Mouse (Mus musculus): ENCODE data around the gene Mcam.

The Mcam gene

GRCm38 (mm10) chr9:44134101-44134850, at the start of gene Mcam:
Gene Mcam (plus strand): TSS chr9:44134469.
- DNase-seq, result peak; percentile 83 to 89

- peak; percentile 98 for DNase-seq
Measured at GRCm38 (mm10) chr9:44084659-44085229, 49.5 kb upstream of the Mcam start.

DNA sequence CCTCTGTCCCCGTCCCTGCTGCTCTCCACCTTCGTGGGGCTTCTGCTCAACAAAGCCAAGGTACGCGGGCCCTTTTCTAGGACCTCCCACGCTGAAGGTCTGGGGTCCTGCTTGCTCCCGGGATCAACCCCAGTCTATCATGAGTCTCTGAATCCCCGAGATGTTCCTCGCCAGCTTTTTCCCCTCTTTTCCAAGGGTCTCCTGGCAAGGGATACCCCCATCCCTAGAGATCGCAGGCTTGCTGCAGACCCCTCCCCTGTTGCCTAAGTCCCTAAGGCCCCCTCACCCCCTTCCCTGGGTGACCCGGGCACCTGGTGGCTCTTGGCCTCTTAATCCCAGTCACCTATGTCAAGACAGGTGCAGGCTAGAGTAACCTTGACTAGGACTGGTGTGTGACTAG, 49.0 kb upstream of the Mcam start:
- no peak for DNase-seq

DNA sequence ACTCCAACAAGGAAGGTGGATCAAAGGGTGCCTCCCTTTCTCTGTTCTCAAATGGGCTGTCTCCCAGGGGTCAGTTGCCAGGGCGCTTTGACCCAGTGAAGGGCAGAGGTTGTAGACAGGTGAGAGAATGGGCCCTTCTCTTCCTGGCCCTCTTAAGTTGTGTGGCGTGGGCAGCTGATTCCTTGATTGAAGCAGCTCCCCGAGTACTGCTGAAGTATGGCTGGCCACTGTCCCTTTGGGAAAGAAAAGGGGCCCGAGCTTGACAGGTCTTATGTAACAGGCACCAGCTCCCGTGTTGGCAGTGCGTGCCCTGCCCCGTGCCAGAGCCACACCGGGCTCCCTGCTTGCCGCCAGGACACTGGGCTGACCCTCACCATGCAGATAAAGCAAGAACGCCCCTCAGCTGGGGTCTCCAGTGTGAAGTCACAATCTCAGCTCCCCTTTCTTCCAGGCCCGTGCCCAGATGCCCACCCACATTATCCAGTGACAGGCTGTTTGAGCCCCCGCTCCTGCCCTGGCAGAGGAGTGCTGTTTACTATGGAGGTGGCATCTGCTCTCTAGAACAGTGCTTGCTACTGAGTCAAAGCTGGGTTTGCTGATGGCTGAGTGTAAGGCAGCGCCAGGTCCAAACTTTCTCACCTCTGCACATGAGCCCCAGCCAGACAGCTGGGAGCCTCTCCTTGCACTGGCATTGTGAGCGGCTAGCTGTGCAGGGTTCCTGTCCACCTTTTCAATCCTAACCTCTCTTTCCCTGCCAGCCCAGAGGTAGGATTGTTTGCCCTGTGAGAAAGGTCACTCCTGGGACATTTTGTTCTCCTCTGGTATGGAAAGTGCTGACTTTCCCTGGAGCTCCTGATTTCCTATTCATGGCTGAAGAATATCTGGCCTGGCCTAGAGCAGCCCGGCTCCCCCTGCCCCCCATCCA, 48.3 kb upstream of the Mcam start:
- DNase-seq, result no peak

DNA sequence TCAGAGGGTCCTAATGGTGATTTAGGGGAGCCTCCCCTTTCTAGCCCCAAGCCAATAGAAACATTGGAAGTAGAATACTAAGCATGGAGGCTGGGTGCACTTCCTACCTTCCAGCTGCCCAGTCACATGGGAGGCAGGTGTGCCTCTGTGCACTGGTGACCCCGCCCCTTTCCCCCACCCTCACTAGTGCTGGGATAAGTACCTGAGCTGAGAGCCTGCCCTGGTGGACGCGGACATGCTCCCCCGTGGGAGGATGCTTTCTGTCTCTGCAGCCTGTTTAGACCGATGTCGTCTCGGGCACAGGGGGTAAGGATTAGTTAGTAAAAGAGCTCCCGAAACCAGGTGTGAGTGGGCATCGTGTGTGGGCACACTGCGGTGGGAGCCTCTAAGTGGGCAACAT, 47.3 kb upstream of the Mcam start:
- DNase-seq, result peak; percentile 28 to 50

DNA sequence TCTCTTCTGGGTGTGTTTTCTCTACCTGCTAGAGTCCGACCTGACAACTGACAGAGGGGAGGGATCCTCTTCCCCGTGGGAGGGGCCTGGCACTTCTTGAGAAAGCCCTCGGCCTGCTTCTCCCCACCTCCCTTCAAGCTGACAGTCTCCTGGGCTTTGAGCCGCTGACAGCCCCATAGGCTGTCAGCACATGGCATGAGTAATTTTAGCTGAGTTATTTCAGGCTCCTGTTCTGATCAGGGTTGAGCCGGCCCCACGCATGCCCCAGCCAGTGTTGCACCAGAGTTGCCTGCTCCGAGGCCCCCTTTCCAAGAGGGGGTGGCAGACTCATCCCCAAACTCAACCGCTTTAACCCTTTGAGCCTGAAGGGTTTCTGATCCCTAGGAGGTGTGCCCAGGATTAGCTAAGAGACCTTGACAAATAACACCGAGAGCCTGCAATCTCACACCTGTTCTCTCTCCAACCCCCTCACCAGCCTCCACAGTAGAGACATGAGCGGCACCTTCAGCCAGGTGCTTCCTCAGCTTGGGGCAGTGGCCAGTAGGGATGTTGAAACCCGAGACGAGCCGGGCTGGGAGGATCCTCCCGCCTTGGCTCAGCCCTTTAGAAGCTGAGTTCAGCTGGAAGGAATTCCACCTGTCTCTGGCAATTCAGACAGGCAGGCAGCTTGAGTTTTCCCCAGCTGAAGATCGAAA, 46.4 kb upstream of the Mcam start:
- DNase-seq, result peak; percentile 35 to 71

GRCm38 (mm10) chr9:44088877-44089608, 45.2 kb upstream of the Mcam start:
- DNase-seq, result no peak

DNA sequence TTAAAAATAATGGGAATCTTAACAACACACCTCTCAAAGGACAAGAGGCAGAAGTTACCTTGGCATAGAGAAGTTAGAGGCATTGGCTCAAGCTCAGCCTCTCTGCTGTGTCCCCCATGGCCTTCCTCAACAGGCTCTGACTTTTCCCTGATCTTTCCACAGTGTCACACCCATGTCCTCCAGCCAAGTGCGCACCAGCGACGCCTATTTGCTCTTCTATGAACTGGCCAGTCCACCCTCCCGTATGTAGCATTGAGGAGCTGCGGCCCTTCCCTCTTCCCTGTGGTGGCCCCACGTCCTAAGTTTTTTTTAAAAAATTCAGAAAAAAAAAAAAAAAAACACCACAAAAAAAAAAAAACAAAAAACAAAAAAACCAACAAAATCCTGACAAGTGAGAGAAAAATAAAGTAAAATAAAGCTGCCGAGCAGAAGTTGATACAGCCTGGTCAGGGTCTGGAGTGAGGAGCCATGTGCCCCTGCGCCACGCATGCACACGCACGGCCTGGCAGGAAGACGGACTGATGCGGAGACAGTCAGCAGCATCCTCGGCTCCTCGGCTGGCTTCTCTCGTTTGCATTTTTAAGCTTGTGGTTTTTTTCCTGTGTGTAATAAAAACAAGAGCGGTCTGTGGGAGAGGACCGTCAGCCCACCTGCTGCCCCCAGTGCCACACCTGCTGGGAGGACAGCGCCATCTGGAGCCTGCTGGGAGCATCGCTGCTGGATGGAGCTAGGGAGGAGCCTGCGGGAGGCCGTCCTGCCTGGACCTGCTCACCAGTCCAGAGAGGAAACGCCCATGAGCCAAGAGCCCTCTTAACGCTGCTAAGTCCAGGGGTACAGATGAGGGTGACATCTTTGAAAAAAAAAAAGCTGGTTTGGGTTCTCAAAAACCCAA, 40.4 kb upstream of the Mcam start:
- DNase-seq, result peak; percentile 91 to 92

DNA sequence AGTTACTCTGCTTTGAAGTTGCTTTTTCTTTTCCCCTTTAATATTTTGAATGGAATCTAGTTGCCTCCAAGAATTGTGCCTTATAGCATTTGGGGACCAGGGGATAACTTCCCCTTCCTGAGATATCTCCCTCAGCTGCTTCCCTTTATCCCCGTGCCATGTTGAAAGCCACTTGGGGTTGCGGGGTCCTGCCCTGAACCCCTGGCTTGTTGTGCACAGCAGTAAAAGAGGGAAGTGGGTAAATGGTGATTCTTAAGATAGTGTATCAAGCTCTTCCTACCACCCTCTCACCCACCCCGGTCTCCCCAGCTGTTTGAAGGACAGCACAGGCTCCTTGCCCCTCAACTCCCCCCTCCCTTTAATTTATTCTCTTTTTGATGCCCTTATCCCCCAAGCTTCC, 39.5 kb upstream of the Mcam start:
- no peak for DNase-seq

DNA sequence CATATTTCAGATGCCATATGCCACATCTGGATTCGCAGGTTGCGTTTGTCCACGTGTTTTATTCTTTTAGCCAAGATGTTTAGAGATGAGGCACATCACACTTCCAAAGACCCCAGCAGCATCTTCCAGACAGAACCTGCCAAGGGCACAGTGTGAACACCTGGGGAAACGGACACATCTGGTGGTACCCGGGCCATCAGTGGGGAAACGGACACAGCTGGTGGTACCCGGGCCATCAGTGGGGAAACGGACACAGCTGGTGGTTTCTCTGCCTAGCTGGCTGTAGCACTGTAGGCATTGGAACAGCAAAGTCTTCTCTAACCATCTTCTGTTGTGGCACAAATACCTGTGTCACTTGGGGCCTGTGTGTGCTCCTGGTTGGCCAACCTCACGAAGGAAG, 38.5 kb upstream of the Mcam start:
- DNase-seq, result no peak

DNA sequence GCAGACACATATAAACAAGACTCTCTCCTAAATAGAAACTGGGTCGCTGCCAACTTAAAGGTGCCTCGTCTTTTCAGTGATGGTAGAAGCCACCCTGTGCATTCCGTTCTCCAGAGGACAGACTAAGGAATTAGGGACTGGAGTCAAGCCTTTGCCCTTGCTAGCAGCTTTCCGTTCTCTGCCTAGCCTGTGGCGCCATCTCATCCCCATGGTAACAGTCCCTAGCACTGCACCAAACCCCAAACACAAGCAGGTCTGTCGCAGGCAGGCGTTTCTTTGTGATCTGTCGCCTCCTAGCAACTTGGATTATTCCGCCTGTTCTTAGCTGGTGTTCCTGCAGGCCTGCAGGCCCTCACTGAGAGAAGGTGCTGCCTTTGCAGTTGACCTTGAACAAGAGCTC, 37.7 kb upstream of the Mcam start:
- no peak for DNase-seq

GRCm38 (mm10) chr9:44101490-44101889, 32.8 kb upstream of the Mcam start, which contains the start of gene Mfrp:
Gene Mfrp (plus strand): TSS chr9:44101729.
- peak; percentile 32 to 59 for DNase-seq

GRCm38 (mm10) chr9:44104881-44105280, 29.4 kb upstream of the Mcam start:
- no peak for DNase-seq

DNA sequence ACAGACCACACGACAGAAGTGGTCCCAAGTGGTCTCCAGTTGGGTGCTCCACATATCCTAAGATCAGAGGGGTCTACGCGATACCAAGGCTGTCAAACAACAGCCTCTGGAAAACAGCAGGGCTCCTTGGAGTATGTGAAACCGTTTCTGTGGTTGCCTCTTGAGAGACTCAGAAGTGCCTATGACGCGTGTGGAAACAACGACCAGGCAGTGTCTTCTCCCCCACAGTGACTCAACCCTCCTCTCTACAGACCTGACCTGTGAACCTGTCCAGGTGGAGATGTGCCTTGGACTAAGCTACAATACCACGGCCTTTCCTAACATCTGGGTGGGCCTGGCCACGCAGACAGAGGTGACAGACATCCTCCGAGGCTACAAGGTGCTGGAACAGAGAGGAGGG, 28.5 kb upstream of the Mcam start:
- DNase-seq, result no peak

DNA sequence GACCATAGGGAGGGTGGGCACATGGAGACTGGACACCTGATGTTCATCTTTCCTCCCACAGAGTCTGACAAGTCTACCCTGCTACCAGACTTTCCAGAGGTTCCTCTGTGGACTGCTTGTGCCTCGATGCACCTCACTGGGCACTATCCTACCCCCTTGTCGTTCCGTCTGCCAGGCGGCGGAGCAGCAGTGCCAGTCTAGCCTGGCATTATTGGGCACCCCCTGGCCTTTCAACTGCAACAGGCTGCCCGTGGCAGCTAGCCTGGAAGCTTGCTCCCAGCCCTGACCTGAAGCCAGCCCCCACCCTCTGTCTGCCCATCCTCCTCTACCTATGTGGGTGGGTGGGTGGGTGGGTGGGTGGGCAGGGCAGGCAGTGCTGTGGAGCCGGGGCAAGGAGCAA, 28.1 kb upstream of the Mcam start:
- peak in 1 of 2 experiments; percentile 29 for DNase-seq

DNA sequence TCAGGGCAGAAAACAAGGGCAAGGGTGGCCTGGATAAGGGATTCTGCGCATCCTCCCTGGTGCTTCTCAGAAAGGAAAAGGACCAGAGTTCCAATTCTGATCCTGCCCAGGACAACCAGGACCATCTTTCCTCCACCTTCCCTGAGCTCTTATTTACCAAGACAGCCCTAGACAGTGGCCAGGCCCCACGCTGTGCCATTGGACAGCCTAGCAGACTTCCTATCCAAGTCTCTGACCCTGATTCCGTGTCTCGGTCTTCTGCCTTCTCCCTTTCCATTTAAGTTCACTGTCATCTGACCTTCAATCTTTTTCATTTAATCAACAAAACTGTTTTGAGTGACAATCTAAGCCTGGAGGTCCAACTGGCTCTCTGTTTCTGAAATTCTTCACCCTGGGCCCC, 27.7 kb upstream of the Mcam start:
- peak in 1 of 2 experiments; percentile 27 for DNase-seq

DNA sequence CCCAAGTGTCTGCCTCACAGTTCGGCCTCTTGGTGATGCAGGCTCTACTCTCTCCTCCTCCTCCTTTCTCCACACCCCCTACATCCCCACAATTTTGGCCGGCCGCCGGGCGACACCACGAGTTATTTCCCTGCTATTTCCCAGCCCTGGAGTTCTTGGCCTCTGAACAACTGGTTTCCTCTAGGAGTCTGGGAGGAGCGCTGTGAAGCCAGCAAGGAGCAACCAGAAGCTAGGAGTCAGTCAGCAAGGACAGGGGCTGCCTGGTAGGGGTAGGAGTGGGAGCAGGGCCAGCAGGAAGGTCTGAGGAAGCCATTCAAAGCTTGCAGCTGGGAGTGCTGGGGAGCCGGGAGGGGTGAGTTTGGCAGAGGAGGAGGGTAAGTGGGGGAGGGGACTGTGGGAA, 27.2 kb upstream of the Mcam start, which contains the start of gene C1qtnf5:
Gene C1qtnf5 (plus strand): TSS at position 136 of the 400 bp plus-strand sequence.
- DNase-seq, result peak; percentile 92 to 93

DNA sequence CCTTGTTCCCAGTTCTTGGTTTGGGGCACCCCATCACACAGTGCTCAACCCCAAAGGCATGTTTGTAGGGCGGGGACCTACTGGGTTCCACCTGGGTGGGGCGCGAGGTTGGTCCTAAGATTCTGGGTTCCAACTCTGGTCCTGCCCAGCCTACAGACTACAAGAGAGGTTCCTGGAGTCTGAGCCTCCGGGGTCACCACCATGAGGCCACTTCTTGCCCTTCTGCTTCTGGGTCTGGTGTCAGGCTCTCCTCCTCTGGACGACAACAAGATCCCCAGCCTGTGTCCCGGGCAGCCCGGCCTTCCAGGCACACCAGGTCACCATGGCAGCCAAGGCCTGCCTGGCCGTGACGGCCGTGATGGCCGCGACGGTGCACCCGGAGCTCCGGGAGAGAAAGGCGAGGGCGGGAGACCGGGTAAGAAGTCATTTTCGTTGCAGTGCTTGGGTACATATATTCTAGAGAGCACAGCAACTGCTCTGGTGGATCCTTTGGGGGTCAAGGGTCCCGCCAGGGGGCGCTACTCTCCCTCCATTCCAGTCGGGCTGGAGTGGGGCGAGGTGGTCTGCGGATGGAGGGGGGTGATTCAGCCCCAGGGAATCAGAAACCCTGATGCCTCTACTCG, 26.6 kb upstream of the Mcam start:
- peak; percentile 79 to 83 for DNase-seq

DNA sequence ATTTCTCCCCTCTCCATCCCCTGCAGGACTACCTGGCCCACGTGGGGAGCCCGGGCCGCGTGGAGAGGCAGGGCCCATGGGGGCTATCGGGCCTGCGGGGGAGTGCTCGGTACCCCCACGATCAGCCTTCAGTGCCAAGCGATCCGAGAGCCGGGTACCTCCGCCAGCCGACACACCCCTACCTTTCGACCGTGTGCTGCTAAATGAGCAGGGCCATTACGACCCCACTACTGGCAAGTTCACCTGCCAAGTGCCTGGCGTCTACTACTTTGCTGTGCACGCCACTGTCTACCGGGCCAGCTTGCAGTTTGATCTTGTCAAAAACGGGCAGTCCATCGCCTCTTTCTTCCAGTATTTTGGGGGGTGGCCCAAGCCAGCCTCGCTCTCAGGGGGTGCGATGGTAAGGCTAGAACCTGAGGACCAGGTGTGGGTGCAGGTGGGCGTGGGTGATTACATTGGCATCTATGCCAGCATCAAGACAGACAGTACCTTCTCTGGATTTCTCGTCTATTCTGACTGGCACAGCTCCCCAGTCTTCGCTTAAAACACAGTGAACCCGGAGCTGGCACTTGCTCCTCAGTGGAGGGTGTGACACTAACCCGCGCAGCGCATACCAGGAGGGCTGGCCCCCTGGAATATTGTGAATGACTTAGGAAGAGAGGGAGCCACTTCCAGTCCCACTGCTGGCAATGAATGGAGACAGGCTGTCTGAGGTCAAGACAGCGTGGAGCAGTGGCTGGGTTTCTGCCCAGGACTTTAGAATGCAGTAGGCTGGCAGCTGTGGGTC, 25.8 kb upstream of the Mcam start:
- DNase-seq, result peak in 1 of 2 experiments; percentile 29

Data from kidney, postnatal 4 days (tissue).